Mouse (Mus musculus): ENCODE data around the gene Nos3.

GRCm38 (mm10) chr5:24356764-24357163, 7.8 kb upstream of the Nos3 start:
- TF ChIP-seq CTCF (IDR thresholded peaks at IDR 0.05), result no peak
- no peak for TF ChIP-seq EP300 (IDR thresholded peaks at IDR 0.05)
